Mouse (Mus musculus) heart, embryonic 12.5 days (tissue): ENCODE measurements around the gene Ptgfr. TPM values are rescaled to one million over a fixed set of nuclear protein-coding genes. Genes with fewer than 3 reads are reported as not detected.

Source experiments
- ATAC-seq: fragments of 200-750 bp; cut with Nextera tagmentation; 2 replicates; pipeline ENCODE4 v1.8.0; 2017; ENCODE audit warnings: moderate TSS enrichment, moderate library complexity; ENCODE audit not compliant: insufficient number of reproducible peaks, low FRiP score
- H3K27ac ChIP-seq: fragments of 300-500 bp; sonication (generic); 2 replicates; pipeline ENCODE4 v1.5.1; 2016; ENCODE audit warnings: mild to moderate bottlenecking, moderate library complexity; ENCODE audit not compliant: poor library complexity, severe bottlenecking
- H3K27me3 ChIP-seq: fragments of 300-500 bp; sonication (generic); replicated peaks from 2 replicates; pipeline ENCODE4 v1.6.1; 2016; ENCODE audit warnings: mild to moderate bottlenecking, moderate library complexity
- H3K36me3 ChIP-seq: fragments of 300-500 bp; sonication (generic); 2 replicates; pipeline ENCODE4 v1.6.1; 2016; ENCODE audit warnings: mild to moderate bottlenecking, moderate library complexity
- H3K4me1 ChIP-seq: fragments of 300-500 bp; sonication (generic); replicated peaks from 2 replicates; pipeline ENCODE4 v1.6.1; 2016; ENCODE audit warnings: mild to moderate bottlenecking
- H3K4me2 ChIP-seq: fragments of 300-500 bp; sonication (generic); 2 replicates; pipeline ENCODE4 v1.6.1; 2016; ENCODE audit warnings: mild to moderate bottlenecking, moderate library complexity
- H3K4me3 ChIP-seq: fragments of 300-500 bp; sonication (generic); 2 replicates; pipeline ENCODE4 v1.5.1; 2016; ENCODE audit warnings: mild to moderate bottlenecking
- H3K9ac ChIP-seq: fragments of 300-500 bp; sonication (generic); 2 replicates; pipeline ENCODE4 v1.6.1; 2016; ENCODE audit warnings: mild to moderate bottlenecking, moderate library complexity
- H3K9me3 ChIP-seq: fragments of 300-500 bp; sonication (generic); replicated peaks from 2 replicates; pipeline ENCODE4 v1.6.1; 2016; ENCODE audit warnings: mild to moderate bottlenecking, moderate library complexity
- WGBS: fragments of 180-500 bp; shearing (Covaris S2); methylation state at CpG from one replicate; pipeline ENCODE4 v1.1.7; 2016; 5-methylcytosine and 5-hydroxymethylcytosine counted together
- polyA plus RNA-seq: library from polyadenylated mRNA; unstranded; fragments of >200 nt; fragmentation: Nextera tagmentation; extraction: Ambion mirVana; gene quantifications from 2 replicates; pipeline ENCODE4 v1.2.1, GENCODE M21; 2016

The Ptgfr gene
- polyA plus RNA-seq, 1 experiment from 2014 or later: 1.2 TPM

- 8% methylated on average over 5 of the region's 5 CpGs for WGBS
- ATAC-seq: no peak
These were observed 979 bp downstream of the Ptgfr start for GRCm38 (mm10) chr3:151836451-151836850.

GRCm38 (mm10) chr3:151835831-151836230 lies 1.6 kb downstream of the Ptgfr start:
- no peak for ATAC-seq
- Histone ChIP-seq H3K27me3 (peaks cover 9% of the 10 kb centered on the region; the same call in 1 of the 2 replicates), H3K9me3 (no peaks in the 10 kb centered on the region), H3K4me1 (0 out of 2 replicates have a peak, but pooled peaks cover 4% of the 10 kb centered on the region), H3K27ac (no peak overlapping the region), H3K9ac (no peak overlapping the region), H3K4me2 (no peak overlapping the region), H3K4me3 (no peak overlapping the region), H3K36me3 (no peaks in the 10 kb centered on the region)
- whole genome bisulfite sequencing: 47% methylated on average over 3 of the region's 3 CpGs

More at GRCm38 (mm10) chr3:151836451-151836850, 979 bp downstream of the Ptgfr start:
- Histone ChIP-seq H3K9me3 (no peaks in the 10 kb centered on the region), H3K4me1 (0 out of 2 replicates have a peak, but pooled peaks cover 4% of the 10 kb centered on the region), H3K36me3 (no peaks in the 10 kb centered on the region), H3K4me2 (peak overlapping the region; percentile 94), H3K27ac (no peak overlapping the region), H3K4me3 (peak overlapping the region; percentile 57; the same call in 1 of the 2 replicates), H3K9ac (no peak overlapping the region), H3K27me3 (peaks cover 9% of the 10 kb centered on the region; the same call in 1 of the 2 replicates)

- H3K36me3 ChIP-seq: no peaks in the 10 kb centered on the region
- no peaks in the 10 kb centered on the region for H3K27me3 ChIP-seq
- H3K9ac ChIP-seq: no peak overlapping the region
- H3K4me1 ChIP-seq: no peaks in the 10 kb centered on the region
- no peak for ATAC-seq
- WGBS: 77% methylated on average over 11 of the region's 11 CpGs
- no peak overlapping the region for H3K4me2 ChIP-seq
- no peaks in the 10 kb centered on the region for H3K9me3 ChIP-seq
- H3K4me3 ChIP-seq: no peak overlapping the region
- H3K27ac ChIP-seq: no peak overlapping the region
These were observed 9.3 kb downstream of the Ptgfr start for GRCm38 (mm10) chr3:151827950-151828610.

GRCm38 (mm10) chr3:151819811-151820210 lies 17.6 kb downstream of the Ptgfr start:
- Histone ChIP-seq H3K4me2 (no peak overlapping the region), H3K4me1 (no peaks in the 10 kb centered on the region), H3K36me3 (no peaks in the 10 kb centered on the region), H3K9me3 (no peaks in the 10 kb centered on the region), H3K4me3 (no peak overlapping the region), H3K27ac (no peak overlapping the region), H3K27me3 (no peaks in the 10 kb centered on the region), H3K9ac (no peak overlapping the region)
- no peak for ATAC-seq
- WGBS: 64% methylated on average over 4 of the region's 4 CpGs

GRCm38 (mm10) chr3:151818265-151818664 lies 19.2 kb downstream of the Ptgfr start:
- 75% methylated on average over 6 of the region's 6 CpGs for WGBS

GRCm38 (mm10) chr3:151808613-151809012 lies 28.8 kb downstream of the Ptgfr start:
- 73% methylated on average over 2 of the region's 2 CpGs for WGBS
- Histone ChIP-seq H3K9ac (no peak overlapping the region), H3K36me3 (no peaks in the 10 kb centered on the region), H3K4me2 (no peak overlapping the region), H3K9me3 (no peaks in the 10 kb centered on the region), H3K27ac (no peak overlapping the region), H3K4me3 (no peak overlapping the region), H3K4me1 (no peaks in the 10 kb centered on the region), H3K27me3 (no peaks in the 10 kb centered on the region)
- no peak for ATAC-seq

More at GRCm38 (mm10) chr3:151818265-151818664, 19.2 kb downstream of the Ptgfr start:
- Histone ChIP-seq H3K27me3 (no peaks in the 10 kb centered on the region), H3K4me3 (no peak overlapping the region), H3K4me2 (no peak overlapping the region), H3K4me1 (no peaks in the 10 kb centered on the region), H3K9ac (no peak overlapping the region), H3K27ac (no peak overlapping the region), H3K36me3 (no peaks in the 10 kb centered on the region), H3K9me3 (no peaks in the 10 kb centered on the region)
- ATAC-seq: 0 out of 2 replicates have a peak, but pooled peaks have one; percentile 11

- Histone ChIP-seq H3K4me2 (no peak overlapping the region), H3K27me3 (no peaks in the 10 kb centered on the region), H3K4me3 (no peak overlapping the region), H3K36me3 (no peaks in the 10 kb centered on the region), H3K9ac (no peak overlapping the region), H3K27ac (no peak overlapping the region), H3K9me3 (no peaks in the 10 kb centered on the region), H3K4me1 (no peaks in the 10 kb centered on the region)
- ATAC-seq: no peak
- WGBS: 77% methylated on average over 8 of the region's 8 CpGs
These were observed 48.8 kb downstream of the Ptgfr start for GRCm38 (mm10) chr3:151788622-151789021.

- ATAC-seq: no peak
- Histone ChIP-seq H3K27me3 (no peaks in the 10 kb centered on the region), H3K4me3 (no peak overlapping the region), H3K4me1 (no peaks in the 10 kb centered on the region), H3K9ac (no peak overlapping the region), H3K36me3 (no peaks in the 10 kb centered on the region), H3K27ac (no peak overlapping the region), H3K9me3 (no peaks in the 10 kb centered on the region), H3K4me2 (no peak overlapping the region)
- WGBS: 63% methylated on average over 4 of the region's 4 CpGs
These were observed 62.3 kb downstream of the Ptgfr start for GRCm38 (mm10) chr3:151775089-151775488.

- no peaks in the 10 kb centered on the region for H3K9me3 ChIP-seq
- no peak overlapping the region for H3K4me2 ChIP-seq
- H3K9ac ChIP-seq: no peak overlapping the region
- WGBS: 56% methylated on average over 3 of the region's 3 CpGs
- no peaks in the 10 kb centered on the region for H3K36me3 ChIP-seq
- no peak overlapping the region for H3K27ac ChIP-seq
- H3K4me1 ChIP-seq: no peaks in the 10 kb centered on the region
- H3K27me3 ChIP-seq: no peaks in the 10 kb centered on the region
- H3K4me3 ChIP-seq: no peak overlapping the region
- no peak for ATAC-seq
These were observed 66.4 kb downstream of the Ptgfr start for GRCm38 (mm10) chr3:151771074-151771473.

GRCm38 (mm10) chr3:151749737-151750136 lies 87.7 kb downstream of the Ptgfr start, which contains the start of gene Ifi44:
TSS of gene Ifi44 (minus strand) at chr3:151749960.
- WGBS: 49% methylated on average over 7 of the region's 7 CpGs

GRCm38 (mm10) chr3:151748514-151748913 lies 88.9 kb downstream of the Ptgfr start:
- no peak overlapping the region for H3K4me2 ChIP-seq
- 69% methylated on average over 1 of the region's 1 CpGs for WGBS
- H3K27ac ChIP-seq: no peak overlapping the region
- H3K4me3 ChIP-seq: no peak overlapping the region
- H3K9me3 ChIP-seq: peaks cover 3% of the 10 kb centered on the region; the same call in 1 of the 2 replicates
- H3K4me1 ChIP-seq: no peaks in the 10 kb centered on the region
- no peaks in the 10 kb centered on the region for H3K27me3 ChIP-seq
- H3K9ac ChIP-seq: no peak overlapping the region
- H3K36me3 ChIP-seq: no peaks in the 10 kb centered on the region
- ATAC-seq: no peak

More at GRCm38 (mm10) chr3:151749737-151750136, 87.7 kb downstream of the Ptgfr start, which contains the start of gene Ifi44:
- H3K4me1 ChIP-seq: no peaks in the 10 kb centered on the region
- no peak within 1 kb of the TSS for H3K4me3 ChIP-seq
- H3K9me3 ChIP-seq: peaks cover 3% of the 10 kb centered on the region; the same call in 1 of the 2 replicates
- H3K36me3 ChIP-seq: no peaks in the 10 kb centered on the region
- H3K27me3 ChIP-seq: no peaks in the 10 kb centered on the region
- no peak within 1 kb of the TSS for H3K27ac ChIP-seq
- no peak within 1 kb of the TSS for H3K9ac ChIP-seq
- H3K4me2 ChIP-seq: peak within 1 kb of the TSS; percentile 36
- no peak for ATAC-seq
